Mouse (Mus musculus) thymus, adult 18-20 months (tissue): ENCODE measurements around the gene Memo1.

ENCODE experiments used
- DNase-seq, 2 experiments: peaks; one replicate each; pipeline ENCODE4 v3.0.0; 2022; ENCODE audit warnings: mixed read lengths in 2 of 2

Memo1 gene

DNA sequence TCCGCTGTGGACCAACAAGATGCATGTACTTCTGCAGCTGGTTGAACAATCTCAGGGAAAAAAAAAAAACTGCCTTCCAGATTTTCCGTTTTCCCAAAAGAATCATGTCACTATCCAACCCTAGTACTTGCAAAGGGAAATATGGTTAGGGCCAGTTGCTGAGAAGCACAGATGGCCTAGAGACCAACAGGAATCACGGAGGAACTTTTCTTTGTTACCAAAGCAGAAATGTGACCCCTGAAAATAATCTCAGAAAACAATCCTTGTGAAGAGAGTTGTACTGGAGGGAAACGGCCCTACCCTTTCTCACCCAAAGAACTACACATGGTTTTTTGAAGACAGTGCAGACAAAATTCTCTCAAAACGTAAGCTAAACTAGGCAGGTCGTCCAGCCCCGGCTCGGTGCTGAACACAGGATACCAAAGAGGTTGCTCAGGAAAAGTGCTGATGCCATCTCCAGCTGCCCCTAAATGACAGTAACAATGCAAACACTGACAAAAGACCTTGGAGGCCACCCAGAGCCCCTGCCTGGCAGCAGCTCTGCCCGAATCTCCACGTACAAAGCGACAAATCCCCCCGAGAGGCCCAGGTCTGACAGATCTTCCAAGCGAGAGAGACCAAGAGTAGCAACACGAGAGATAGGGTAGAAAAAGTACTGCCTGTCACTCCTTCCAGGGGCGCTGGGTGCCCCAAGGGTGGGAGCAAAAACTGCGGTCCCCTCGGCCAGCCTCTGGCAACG, 1.5 kb downstream of the Memo1 start:
- peak; percentile 19 to 31 for DNase-seq

DNA sequence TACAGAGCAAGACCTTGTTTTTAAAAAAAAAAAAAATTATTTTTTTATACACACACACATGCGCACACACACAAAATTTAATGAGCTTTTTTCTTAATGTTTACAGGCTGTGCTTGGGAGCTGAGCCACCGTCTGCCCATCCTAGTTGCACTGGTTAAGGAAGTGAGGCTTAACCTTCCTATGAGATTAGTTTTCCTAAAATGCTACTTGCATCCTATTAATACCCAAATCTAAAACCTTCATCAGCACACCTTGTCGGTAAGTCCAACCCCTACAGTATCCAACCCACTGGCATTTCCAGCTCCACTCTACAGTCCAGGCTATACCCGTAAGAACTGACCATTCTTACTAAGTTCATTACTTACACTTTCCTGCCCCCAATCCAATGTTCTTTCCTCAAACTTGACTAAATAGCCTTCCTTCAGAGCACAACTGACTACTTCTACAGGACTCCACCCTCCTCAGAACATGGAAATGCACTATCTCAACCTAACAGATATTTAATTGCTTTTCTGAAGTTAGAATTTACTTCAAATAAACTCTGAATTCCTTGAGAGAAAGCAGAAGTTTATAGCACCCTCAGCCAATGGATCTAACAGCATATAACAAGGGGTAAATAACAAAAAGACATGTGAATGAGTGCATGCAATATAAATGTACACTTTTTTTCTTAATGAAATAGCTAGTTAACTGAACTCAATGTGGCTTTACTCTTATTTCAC, 3.5 kb downstream of the Memo1 start:
- DNase-seq, result no peak

DNA sequence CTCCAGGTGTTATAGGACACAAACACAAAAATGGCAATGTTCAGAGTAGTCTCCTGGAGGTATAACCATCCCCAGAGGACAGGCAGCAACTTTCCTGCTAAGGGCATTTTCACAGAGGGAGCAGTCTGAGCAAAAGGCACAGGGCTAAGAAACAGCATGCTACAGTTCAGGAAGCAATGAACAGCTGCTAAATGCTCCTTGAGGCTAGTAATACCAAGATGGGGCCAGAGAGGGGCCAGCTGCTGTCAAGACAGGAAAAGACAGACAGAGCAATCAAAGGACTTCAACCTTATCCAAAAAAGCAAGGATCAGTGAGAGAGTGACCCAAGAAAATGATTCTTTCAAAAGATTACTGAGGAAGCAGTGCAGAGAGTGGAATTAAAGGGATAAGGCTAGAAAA, 4.5 kb downstream of the Memo1 start:
- no peak for DNase-seq

DNA sequence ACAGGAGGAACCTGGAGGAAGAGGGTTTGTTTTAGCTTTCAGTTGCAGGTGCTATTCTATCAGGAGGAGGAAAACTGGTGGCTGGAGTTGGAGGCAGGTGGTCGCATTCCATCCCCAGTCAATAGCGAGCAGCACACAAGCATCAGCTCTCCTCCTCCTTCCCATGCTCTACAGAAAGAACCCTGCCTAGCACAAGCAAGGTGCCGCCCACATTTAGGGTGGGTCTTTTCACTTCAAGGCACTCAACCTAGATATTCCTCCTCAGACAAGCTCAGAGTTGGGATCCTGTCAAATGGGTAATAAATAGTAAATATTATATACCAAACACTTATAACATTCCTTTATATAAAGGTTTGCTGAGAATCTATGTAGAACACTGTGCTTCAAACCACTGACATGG, 5.1 kb downstream of the Memo1 start:
- no peak for DNase-seq

DNA sequence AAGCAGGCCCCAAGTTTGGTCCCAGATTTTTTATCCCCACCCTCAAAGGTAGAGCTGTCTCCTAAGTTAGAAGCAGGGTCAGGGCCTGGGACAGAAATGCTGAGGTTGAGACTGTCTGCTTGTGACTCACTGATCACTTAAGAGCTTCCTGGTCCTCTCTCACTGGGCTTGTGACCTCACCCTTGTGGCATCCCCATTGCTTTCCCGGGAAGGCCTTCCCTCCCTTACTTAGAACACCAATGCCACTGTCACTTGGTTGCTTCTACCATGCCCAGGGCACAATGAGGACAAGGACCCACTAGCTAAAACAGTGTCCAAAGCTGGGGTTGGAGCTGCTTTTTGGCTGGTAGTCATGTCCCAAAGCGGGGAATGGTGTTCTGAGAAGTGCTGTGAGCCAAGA, 6.7 kb downstream of the Memo1 start:
- DNase-seq, result no peak

DNA sequence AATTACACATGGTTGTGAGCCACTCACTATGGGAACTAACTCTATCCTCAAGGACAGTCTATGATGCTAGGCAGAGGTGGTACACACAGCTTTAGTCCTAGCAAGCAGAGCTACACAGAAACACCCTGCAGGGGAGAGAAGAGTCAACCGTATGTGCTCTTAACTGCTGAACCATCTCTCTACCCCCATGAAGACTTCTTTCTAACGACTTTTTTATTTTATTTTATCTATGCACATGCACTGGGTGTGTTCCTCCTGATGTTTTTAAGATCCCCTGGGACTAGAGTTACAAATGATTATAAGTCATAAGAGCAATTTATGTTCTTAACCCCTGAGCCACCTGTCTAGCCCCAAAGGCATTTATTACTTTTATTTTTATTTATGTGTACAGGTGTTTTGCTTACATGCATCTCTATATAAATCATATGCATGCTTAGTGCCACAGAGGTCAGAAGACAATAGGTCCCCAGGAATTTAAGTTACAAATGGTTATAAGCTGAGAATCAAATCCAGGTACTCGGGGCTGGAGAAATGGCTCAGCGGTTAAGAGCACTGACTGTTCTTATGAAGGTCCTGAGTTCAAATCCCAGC, 9.1 kb downstream of the Memo1 start:
- DNase-seq, result no peak

DNA sequence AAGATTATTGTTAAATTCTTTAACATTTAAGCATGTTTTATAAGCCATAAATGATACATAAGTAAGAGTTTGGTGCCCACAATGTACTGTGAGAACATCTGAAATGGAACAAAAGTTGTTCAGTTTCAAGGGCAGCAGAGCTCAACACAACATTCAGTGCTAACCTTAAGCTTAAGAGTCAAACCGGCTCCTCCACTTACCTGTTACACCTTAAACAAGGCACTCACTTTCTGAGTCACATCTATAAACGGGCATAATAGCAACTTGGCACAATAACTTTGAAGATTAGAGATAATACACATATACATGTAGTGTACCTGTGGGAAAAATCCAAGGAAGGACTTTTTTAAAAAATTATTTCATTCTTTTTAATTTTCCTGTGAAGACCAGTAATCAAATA, 9.6 kb downstream of the Memo1 start:
- no peak for DNase-seq

DNA sequence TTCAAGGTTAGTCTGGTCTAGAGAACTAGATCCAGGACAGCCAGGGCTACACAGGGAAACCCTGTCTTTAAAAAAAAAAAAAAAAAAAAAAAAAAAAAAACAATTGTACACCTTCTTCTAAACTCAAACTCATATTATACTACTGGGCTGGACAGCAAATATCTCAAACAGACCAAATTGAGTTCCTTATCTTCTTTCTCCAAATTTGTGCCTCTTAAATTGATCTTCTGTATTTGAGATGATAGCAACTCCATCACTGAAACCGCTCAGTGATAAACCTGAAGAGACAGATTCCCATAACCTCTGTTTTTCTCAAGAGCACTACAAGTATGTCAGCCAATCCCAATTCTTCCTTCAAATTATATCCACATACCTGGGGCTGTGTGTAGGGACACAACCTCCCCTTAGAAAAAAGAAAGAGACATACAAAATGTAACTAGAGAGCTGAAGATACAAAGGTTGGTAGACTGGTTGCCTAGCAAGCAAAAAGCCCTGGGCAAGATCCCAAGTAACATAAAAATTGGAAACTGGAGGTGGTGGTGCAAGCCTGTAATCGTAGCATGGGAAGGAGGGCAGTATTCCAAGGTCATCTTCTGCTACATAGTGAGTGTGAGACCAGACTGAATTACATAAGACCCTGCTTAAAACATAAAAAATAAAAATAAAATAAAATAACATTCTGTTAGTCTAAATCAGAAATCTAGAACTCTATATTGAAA, 10.8 kb downstream of the Memo1 start:
- DNase-seq, result no peak

DNA sequence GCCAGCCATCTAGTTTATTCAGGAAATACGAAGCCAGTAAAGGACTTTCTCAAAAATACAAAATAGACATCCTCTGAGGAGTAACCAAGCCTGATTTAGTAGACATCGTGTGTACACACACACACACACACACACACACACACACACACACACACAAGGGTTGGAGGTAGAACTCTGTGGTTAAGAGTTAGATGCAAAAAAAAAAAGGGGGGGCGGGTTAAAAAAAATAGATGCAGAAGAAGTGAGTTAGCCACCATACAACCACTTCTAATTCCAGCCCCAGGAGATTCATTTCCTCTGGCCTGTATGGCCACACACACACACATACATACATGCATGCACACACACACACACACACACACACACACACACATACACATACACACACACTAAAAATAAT, 13.3 kb downstream of the Memo1 start:
- DNase-seq, result no peak

DNA sequence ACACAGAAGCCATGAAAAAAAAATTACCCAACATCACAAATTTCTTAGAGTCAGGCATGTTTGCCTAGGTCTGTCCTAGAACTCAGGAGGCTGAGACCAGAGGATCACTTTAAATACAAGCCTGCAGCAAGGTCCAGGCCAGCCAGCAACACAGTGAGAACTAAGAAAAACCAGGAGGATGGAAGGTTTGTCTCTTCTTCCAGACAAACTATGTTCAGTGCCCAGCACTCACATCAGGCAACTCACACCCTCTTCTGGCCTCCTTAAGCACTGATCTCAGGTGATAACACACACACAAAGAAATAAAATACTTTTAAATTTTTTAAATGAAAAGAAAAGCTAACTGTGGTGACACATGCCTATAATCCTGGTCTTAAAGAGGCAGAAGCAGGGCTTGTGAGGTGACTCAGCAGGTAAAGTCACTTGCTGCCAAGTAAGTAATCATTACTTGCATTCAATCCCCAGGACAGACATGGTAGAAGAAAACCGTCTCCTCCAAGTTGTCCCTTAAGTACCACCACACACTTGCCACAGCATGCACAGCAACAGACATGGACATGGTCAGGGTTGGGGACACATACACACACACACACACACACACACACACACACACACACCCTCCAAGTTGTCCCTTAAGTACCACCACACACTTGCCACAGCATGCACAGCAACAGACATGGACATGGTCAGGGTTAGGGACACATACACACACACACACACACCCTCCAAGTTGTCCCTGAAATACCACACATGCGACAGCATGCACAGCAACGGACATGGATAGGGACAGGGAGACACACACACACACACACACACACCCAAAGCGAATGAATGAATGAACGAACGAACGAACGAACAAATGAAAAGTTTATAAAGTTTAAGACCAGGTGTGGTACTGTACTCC, 16.1 kb downstream of the Memo1 start:
- no peak for DNase-seq

DNA sequence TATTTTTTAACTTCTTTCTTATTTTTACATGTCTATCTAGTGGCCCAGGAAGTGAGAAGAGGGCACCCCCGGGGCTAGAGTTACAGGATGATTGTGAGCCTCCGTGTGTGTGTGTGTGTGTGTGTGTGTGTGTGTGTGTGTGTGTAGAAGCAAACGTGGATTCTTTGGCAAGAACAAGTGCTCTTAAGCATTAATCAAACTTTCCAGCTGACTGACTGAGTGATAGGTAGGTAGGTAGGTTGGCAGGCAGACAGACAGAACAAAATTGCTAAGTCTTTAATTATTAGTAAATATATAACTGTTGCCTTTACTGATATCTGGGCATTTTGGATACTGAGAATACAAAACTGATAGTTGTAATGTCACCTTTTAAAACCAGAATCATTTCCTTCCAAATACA, 20.9 kb downstream of the Memo1 start:
- DNase-seq, result no peak

DNA sequence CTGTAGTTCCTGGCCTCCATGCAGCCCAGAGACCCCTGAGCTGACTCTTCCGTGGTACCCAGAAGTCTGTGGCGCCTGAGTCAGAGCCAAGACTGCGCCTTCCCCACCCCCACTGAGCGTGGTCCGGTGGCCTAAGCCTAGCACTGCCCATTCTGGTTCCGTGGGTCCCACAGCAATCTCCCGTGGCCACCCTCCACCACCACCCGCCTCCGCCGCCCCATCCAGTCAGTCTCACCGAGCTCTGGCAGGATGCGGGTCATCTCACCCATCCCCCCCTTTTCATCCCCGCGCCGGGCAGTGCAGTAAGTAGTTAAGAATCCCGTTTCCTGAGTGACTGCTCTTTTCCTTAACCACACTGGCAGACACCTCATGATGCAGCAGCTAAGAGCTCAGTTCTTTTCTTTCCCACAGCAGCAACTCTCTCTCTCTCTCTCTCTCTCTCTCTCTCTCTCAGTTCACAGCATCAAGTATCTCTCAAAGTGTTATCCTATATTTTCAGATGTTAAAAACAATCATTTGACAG, 22.6 kb downstream of the Memo1 start:
- no peak for DNase-seq

DNA sequence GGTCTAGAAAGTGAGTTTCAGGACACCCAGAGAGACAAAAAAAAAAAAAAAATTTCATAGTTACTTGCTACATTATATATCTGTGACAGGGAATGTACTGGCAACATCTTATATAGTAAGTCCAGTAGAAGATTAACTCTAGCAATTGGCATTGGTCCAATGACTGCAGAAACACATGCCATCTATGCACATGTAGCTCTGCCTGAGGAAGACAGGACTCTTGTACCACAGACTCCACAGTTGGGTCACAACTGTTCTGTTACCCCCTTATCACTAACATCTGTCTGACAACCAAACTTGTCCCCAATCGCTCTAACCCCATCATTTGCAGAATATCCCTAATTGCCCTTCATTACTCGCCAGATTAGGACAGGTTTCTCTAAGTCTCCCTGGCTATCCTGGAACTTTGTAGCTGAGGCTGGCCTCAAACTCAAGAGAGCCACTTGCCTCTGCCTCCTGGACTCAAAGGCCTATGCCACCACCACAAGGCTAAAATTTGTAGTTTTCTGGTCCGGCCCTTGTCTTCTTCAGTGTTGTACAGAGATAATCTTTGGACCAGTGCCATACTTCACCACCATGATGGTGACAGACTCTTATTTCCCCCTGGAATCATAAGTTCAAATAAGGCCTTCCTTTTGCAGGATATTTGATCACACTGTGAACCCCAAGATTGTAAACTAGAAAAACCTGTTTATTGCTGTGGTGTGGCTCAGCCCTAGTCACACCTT, 23.6 kb downstream of the Memo1 start:
- DNase-seq, result no peak

DNA sequence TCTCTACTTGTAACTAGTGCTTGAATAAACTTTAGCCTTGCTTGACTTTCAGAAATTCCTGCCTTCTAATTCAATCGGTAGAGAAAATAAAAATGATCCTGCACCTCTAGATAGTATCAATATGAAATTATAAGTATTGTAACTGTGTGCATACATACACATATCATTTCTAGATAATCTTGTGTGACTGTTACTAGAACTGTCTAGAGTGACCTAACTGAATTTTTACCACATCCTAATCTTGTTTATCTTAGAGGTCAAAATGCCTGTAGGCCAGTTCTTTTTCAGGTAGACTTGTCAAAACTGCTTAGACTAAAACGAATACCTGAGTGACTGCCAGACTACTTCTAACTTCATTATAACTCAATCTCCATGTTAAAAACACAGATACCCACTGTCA, 25.1 kb downstream of the Memo1 start:
- no peak for DNase-seq

DNA sequence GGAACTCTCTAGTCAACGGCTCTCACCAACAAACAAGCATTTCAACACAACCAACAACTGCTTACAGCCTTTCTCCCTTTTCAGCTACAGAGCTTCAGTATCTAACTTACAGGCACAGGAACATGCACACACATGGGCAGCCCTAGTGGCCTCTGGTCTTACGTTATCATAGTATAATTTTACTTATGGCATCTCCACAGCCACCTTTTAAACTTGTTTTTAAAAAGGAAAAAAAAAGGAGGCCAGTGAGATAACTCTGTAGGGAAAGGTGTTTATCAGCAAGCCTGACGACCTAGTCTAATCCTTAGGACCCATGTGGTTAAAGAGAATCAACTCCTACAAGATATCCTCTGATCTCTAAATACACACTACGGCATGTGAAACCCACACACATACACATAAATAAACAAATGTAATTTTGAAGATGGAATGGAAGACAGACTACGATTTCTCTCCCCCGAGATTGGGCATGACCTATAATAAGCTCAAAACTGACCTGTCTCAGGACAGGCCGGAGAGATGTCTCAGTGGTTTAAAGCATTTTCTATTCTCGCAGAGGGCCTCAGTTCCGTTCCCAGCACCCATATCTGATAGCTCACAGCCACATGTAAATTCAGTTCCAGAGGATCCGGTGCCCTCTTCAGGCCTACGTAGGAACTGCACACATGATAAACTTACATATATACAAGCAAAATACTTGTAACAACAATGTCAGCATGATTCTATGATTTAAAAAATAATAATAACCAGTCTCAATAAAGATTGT, 27.7 kb downstream of the Memo1 start:
- DNase-seq, result no peak

DNA sequence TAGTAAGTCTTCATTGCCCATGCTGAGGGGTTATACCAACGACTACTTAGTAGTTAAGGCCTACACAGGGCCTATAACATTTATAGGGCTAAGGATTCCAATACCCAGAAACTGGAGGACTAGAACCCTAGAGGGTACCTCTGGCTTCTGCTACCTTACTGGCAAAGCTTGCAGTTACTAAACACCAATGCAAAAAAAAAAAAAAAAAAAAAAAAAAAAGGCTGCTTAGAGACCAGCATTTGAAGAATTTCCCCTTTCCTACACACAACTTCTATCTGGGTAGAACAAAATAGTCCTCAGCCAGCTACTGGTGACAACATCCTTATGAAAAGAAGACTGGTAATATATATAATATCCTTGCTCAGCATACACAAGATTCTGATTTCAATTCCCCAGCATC, 29.7 kb downstream of the Memo1 start:
- no peak for DNase-seq

DNA sequence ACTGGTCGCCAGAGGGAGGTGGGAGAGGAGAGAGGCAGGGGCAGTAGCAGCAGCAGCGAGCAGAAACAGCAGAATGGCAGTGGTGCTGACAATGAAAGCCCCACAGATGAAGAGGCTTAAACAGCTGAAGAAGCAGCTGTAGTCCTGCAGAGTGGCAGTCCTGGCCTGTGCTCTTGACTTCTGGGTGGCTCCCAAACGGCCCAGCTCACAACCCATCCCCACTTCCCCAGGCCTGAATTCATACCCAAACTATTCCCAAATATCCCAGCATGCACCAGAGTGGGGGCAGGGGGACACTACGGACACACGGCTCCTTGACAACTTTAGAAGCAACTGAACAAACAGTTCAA, 30.2 kb downstream of the Memo1 start:
- DNase-seq, result no peak

DNA sequence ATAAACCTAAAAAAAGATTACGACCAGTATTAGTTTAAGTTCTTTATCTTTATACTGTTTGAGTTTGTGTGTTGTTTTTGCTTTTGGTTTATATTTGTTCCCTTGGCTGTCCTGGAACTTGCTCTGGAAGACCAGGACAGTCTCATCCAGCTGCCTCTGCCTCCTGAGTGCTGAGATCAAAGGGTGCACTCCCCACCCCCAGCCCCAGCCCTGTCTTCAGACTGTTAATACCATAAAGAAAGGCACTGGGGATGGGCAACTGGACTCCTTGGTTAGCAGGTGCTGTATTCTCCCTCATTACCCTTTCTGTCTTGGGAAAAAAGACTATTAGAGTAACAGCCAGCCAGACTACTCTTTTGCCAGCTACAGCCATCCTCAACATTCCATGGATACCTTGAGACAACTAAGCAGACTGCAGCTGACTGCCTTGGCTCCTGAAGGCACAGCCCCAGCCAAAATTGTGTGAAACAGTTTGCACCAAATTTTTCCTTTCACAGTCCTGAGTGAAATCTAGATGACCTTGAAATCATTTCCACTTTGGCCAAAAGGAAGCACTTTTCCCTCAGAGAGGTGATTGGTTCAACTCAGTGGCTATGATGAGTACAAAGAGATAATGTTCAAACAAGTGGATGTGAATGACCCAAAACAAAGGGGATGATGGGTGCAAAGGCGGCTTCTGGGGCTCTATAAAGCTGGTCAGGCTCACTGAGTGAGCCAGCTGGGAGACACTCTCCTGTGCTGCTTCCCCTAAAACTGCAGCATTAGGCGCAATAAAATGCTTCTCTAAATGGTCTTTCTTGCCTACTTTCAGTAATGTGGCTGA, 30.8 kb downstream of the Memo1 start:
- no peak for DNase-seq

DNA sequence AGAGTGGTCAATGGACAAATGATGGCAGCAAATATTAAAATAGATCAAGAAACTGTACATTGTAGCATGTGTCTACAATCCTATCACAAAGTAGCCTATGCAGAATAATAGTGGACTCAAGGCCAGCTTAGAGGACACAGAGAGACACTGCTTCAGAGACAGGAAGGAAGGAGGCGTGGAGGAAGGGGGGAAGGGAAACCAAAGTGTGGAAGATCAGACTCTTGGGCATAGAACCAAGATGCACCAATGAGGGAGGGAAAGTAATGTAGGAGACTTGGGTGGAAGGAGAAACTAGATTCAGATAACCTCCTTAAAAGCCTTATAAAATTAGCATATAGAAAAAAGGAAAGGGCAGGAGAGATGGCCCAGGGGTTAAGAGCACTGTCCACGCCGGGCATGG, 32.9 kb downstream of the Memo1 start:
- no peak for DNase-seq

DNA sequence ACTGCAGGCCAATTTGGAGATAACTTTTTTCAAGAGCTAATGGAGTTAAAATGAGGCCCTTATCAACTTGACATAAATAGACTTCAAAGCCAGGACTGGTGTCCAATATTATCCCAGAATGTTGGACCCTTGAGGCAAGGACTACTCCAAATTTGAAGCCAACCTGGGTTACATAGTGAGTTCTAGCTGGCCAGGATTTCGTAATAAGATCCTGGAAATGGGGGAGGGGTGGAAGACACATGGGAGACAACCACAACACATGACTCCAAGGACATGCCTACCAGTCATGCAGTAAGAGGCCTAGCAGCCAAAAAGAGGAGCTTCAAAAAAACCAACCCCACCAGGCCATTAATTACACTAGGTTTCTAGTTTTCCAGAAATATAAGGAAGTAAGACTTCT, 50.0 kb downstream of the Memo1 start:
- DNase-seq, result no peak
